Comparison of ENCODE assay signal across 9 mouse cellular contexts in genomic region chr17:24480201-24480826, GRCm38 (mm10). TPM values are rescaled to one million over a fixed set of nuclear protein-coding genes. Genes with fewer than 3 reads are reported as not detected.
A peak's percentile ranks its signal among the peaks of the same experiment; 100 is the strongest.
DNase-seq lines count a peak whose midpoint lies in the region; ATAC-seq and TF ChIP-seq lines count a peak whose summit lies in the region.
"Had no signal": no experiment of that assay in that cellular context is flagged by ENCODE, and none has a peak within 500 bp of the region (broad histone marks: within the 10 kb centered on the region; RNA-seq: fewer than 3 reads in every experiment).

No protein-coding gene starts in this region.

- H3K27ac ChIP-seq in lung, embryonic 14.5 days (ENCODE audit: low read depth) = 0 out of 2 replicates have a peak overlapping the region, but pooled peaks have one; percentile 12
- no peak overlapping the region for H3K27ac ChIP-seq in thymus, adult 2 months (ENCODE audit: control insufficient read depth, insufficient read depth, low read length)

- TF ChIP-seq POLR2A in thymus, adult 2 months (IDR thresholded peaks at IDR 0.05; ENCODE audit: control insufficient read depth, extremely low read depth, insufficient read depth, low read length, poor library complexity) = no peak

- no peaks in the 10 kb centered on the region for H3K9me3 ChIP-seq in lung, embryonic 14.5 days (ENCODE audit: low read depth, low read length)

- H3K4me3 ChIP-seq in lung, embryonic 14.5 days (ENCODE audit: low read depth, low read length) = no peak overlapping the region
- no peak overlapping the region for H3K4me3 ChIP-seq in thymus, adult 2 months (ENCODE audit: control insufficient read depth, insufficient read depth, low read length)

- 61% methylated on average over 3 of the region's 3 CpGs for WGBS in lung, embryonic 14.5 days
- WGBS in thymus, adult 2 months = 73% methylated on average over 3 of the region's 3 CpGs

- ATAC-seq in lung, embryonic 14.5 days (ENCODE audit: insufficient read depth) = no peak

- peak; percentile 40 for TF ChIP-seq CTCF in lung, embryonic 14.5 days (IDR thresholded peaks at IDR 0.05; ENCODE audit: low read depth)
- TF ChIP-seq CTCF in thymus, adult 2 months (IDR thresholded peaks at IDR 0.05; ENCODE audit: borderline replicate concordance, control insufficient read depth, extremely low read depth, insufficient read depth, low read length, poor library complexity) = no peak

- H3K4me1 ChIP-seq in lung, embryonic 14.5 days (ENCODE audit: insufficient read depth) = peaks cover 4% of the 10 kb centered on the region; the same call in 1 of the 2 replicates
- peaks cover 8% of the 10 kb centered on the region for H3K4me1 ChIP-seq in thymus, adult 2 months (replicated peaks; ENCODE audit: control insufficient read depth, insufficient read depth, low read length)

- peak overlapping the region; percentile 20; the same call in 1 of the 2 replicates for H3K9ac ChIP-seq in lung, embryonic 14.5 days

- DNase-seq in embryo, embryonic 10 days (ENCODE audit: low spot score) = peak; percentile 59
- no peak for DNase-seq in embryo, embryonic 11 days
- DNase-seq in lung, embryonic 14.5 days = peak; percentile 44
- no peak for DNase-seq in lung, postnatal 25 days (ENCODE audit: low spot score)
- DNase-seq in induced T-regulatory cell, adult 2 months (ENCODE audit: low read depth) = peak; percentile 20
- DNase-seq in retina, embryonic 14.5 days (ENCODE audit: low spot score) = peak; percentile 34
- DNase-seq in thymus, postnatal 0 days (ENCODE audit: low spot score) = no peak
- no peak for DNase-seq in thymus, adult 2 months
- DNase-seq: kidney, postnatal 14 days had no signal

- H3K36me3 ChIP-seq in lung, embryonic 14.5 days (ENCODE audit: insufficient read depth) = peaks cover 18% of the 10 kb centered on the region
- H3K36me3 ChIP-seq in thymus, adult 2 months (ENCODE audit: control insufficient read depth, insufficient read depth, low read length) = peaks cover 19% of the 10 kb centered on the region

- H3K27me3 ChIP-seq in lung, embryonic 14.5 days (ENCODE audit: insufficient read depth, low read length) = no peaks in the 10 kb centered on the region
- no peaks in the 10 kb centered on the region for H3K27me3 ChIP-seq in thymus, adult 2 months (ENCODE audit: control insufficient read depth, insufficient read depth, low read length)

- peak overlapping the region; percentile 62 for H3K4me2 ChIP-seq in lung, embryonic 14.5 days

RNA-seq across cellular contexts. Expression of gene Mlst8, which starts 1.4 kb away (rescaled TPM):
- 23.8 and 30.2 TPM in 2 replicates for polyA plus RNA-seq in lung, embryonic 14.5 days (2014; fragmentation: Nextera tagmentation; extraction: Ambion mirVana)
- polyA plus RNA-seq in thymus, postnatal 0 days (2015; fragmentation: Nextera tagmentation; extraction: Ambion mirVana) = 18.6 and 19.2 TPM in 2 replicates
- polyA plus RNA-seq in thymus, adult 2 months (2012; rRNA removed) = 78.9 and 84.5 TPM in 2 replicates

RNA-seq across cellular contexts. Expression of gene Bricd5, which starts 6.6 kb away (rescaled TPM):
- polyA plus RNA-seq in lung, embryonic 14.5 days (2014; fragmentation: Nextera tagmentation; extraction: Ambion mirVana) = 0.37 TPM in 1 of 2 replicates, not detected in the other
- 0.18 TPM in 1 of 2 replicates, not detected in the other for polyA plus RNA-seq in thymus, postnatal 0 days (2015; fragmentation: Nextera tagmentation; extraction: Ambion mirVana)
- polyA plus RNA-seq in thymus, adult 2 months (2012; rRNA removed) = 0.57 and 0.97 TPM in 2 replicates

RNA-seq across cellular contexts. Expression of gene Caskin1, which starts 8.1 kb away (rescaled TPM):
- 0.93 and 1.1 TPM in 2 replicates for polyA plus RNA-seq in lung, embryonic 14.5 days (2014; fragmentation: Nextera tagmentation; extraction: Ambion mirVana)
- polyA plus RNA-seq in thymus, postnatal 0 days (2015; fragmentation: Nextera tagmentation; extraction: Ambion mirVana) = 0.10 and 0.19 TPM in 2 replicates
- 0.15 and 0.20 TPM in 2 replicates for polyA plus RNA-seq in thymus, adult 2 months (2012; rRNA removed)

RNA-seq across cellular contexts. Expression of gene Pgp, which starts 10.1 kb away (rescaled TPM):
- polyA plus RNA-seq in lung, embryonic 14.5 days (2014; fragmentation: Nextera tagmentation; extraction: Ambion mirVana) = 57.9 and 60.2 TPM in 2 replicates
- polyA plus RNA-seq in thymus, postnatal 0 days (2015; fragmentation: Nextera tagmentation; extraction: Ambion mirVana) = 55.7 and 57.4 TPM in 2 replicates
- polyA plus RNA-seq in thymus, adult 2 months (2012; rRNA removed) = 58.8 and 65.4 TPM in 2 replicates

RNA-seq across cellular contexts. Expression of gene E4f1, which starts 10.2 kb away (rescaled TPM):
- polyA plus RNA-seq in lung, embryonic 14.5 days (2014; fragmentation: Nextera tagmentation; extraction: Ambion mirVana) = 22.3 and 25.2 TPM in 2 replicates
- polyA plus RNA-seq in thymus, postnatal 0 days (2015; fragmentation: Nextera tagmentation; extraction: Ambion mirVana) = 12.2 and 24.5 TPM in 2 replicates
- 166 and 188 TPM in 2 replicates for polyA plus RNA-seq in thymus, adult 2 months (2012; rRNA removed)

Comparison
In these comparisons a context has a peak if more than half of its experiments do, and no peak if none do; other contexts are left out.
1. DNase-seq: peak in embryo, embryonic 10 days (single experiment), lung, embryonic 14.5 days (single experiment), induced T-regulatory cell, adult 2 months (single experiment) and retina, embryonic 14.5 days (single experiment); none in embryo, embryonic 11 days (single experiment), lung, postnatal 25 days (single experiment), thymus, postnatal 0 days (single experiment) and thymus, adult 2 months (single experiment).